Mouse (Mus musculus) E14TG2a.4 (cell line): ENCODE data around the gene Foxn3.

Experiments
- H3K27me3 ChIP-seq: 2 replicates; pipeline ENCODE4 v1.6.1; 2014; ENCODE audit warnings: low read length, control low read depth; ENCODE audit not compliant: insufficient read depth
- H3K36me3 ChIP-seq: 2 replicates; pipeline ENCODE4 v1.6.1; 2014; ENCODE audit warnings: low read length, control low read depth; ENCODE audit not compliant: insufficient read depth
- H3K4me1 ChIP-seq: replicated peaks from 2 replicates; pipeline ENCODE4 v1.6.1; 2014; ENCODE audit warnings: low read depth, low read length, control low read depth
- H3K4me3 ChIP-seq: replicated peaks from 2 replicates; pipeline ENCODE4 v1.5.1; 2014; ENCODE audit warnings: mild to moderate bottlenecking, low read length
- H3K9me3 ChIP-seq: 2 replicates; pipeline ENCODE4 v1.6.1; 2014; ENCODE audit warnings: low read length, control low read depth
- CTCF ChIP-seq: conservative IDR thresholded peaks from 2 replicates; pipeline ENCODE4 v1.5.1; 2014; ENCODE audit warnings: low read length
- NANOG ChIP-seq: IDR thresholded peaks from 2 replicates; pipeline ENCODE4 v1.6.1; 2014; ENCODE audit warnings: borderline replicate concordance, low read length, mixed read lengths
- POU5F1 ChIP-seq: IDR thresholded peaks from 2 replicates; pipeline ENCODE4 v1.6.1; 2014; ENCODE audit warnings: low read length, borderline replicate concordance

Gene Foxn3

GRCm38 (mm10) chr12:99457521-99458205 lies 105.7 kb downstream of the Foxn3 start:
- Histone ChIP-seq H3K4me3 (no peak overlapping the region), H3K4me1 (no peaks in the 10 kb centered on the region), H3K36me3 (no peaks in the 10 kb centered on the region), H3K9me3 (no peaks in the 10 kb centered on the region), H3K27me3 (0 out of 2 replicates have a peak, but pooled peaks cover 2% of the 10 kb centered on the region)
- TF ChIP-seq NANOG (no peak), POU5F1 (no peak), CTCF (no peak)

GRCm38 (mm10) chr12:99455580-99455979 lies 107.8 kb downstream of the Foxn3 start:
- H3K9me3 ChIP-seq, result no peaks in the 10 kb centered on the region
- no peaks in the 10 kb centered on the region for H3K4me1 ChIP-seq
- H3K4me3 ChIP-seq, result no peak overlapping the region
- H3K36me3 ChIP-seq, result no peaks in the 10 kb centered on the region
- 0 out of 2 replicates have a peak, but pooled peaks cover 2% of the 10 kb centered on the region for H3K27me3 ChIP-seq
- TF ChIP-seq NANOG, result no peak
- no peak for TF ChIP-seq CTCF
- TF ChIP-seq POU5F1, result no peak

GRCm38 (mm10) chr12:99454394-99454793 lies 109.0 kb downstream of the Foxn3 start:
- no peak for TF ChIP-seq NANOG
- no peak for TF ChIP-seq POU5F1
- TF ChIP-seq CTCF, result no peak
- H3K27me3 ChIP-seq, result 0 out of 2 replicates have a peak, but pooled peaks cover 2% of the 10 kb centered on the region
- no peaks in the 10 kb centered on the region for H3K9me3 ChIP-seq
- no peak overlapping the region for H3K4me3 ChIP-seq
- H3K4me1 ChIP-seq, result 0 out of 2 replicates have a peak, but pooled peaks cover 3% of the 10 kb centered on the region
- no peaks in the 10 kb centered on the region for H3K36me3 ChIP-seq

GRCm38 (mm10) chr12:99453797-99454196 lies 109.6 kb downstream of the Foxn3 start:
- Histone ChIP-seq H3K9me3 (no peaks in the 10 kb centered on the region), H3K27me3 (0 out of 2 replicates have a peak, but pooled peaks cover 2% of the 10 kb centered on the region), H3K4me3 (no peak overlapping the region), H3K36me3 (no peaks in the 10 kb centered on the region), H3K4me1 (0 out of 2 replicates have a peak, but pooled peaks cover 3% of the 10 kb centered on the region)
- TF ChIP-seq NANOG (no peak), POU5F1 (no peak), CTCF (no peak)

- H3K4me3 ChIP-seq, result no peak overlapping the region
- no peak for TF ChIP-seq CTCF
- TF ChIP-seq POU5F1, result no peak
- TF ChIP-seq NANOG, result no peak
- H3K4me1 ChIP-seq, result 0 out of 2 replicates have a peak, but pooled peaks cover 3% of the 10 kb centered on the region
- H3K27me3 ChIP-seq, result 0 out of 2 replicates have a peak, but pooled peaks cover 2% of the 10 kb centered on the region
- no peaks in the 10 kb centered on the region for H3K36me3 ChIP-seq
- no peaks in the 10 kb centered on the region for H3K9me3 ChIP-seq
Observed at GRCm38 (mm10) chr12:99450076-99450475, 113.3 kb downstream of the Foxn3 start.

GRCm38 (mm10) chr12:99447791-99448190 lies 115.6 kb downstream of the Foxn3 start:
- Histone ChIP-seq H3K27me3 (no peaks in the 10 kb centered on the region), H3K9me3 (no peaks in the 10 kb centered on the region), H3K4me1 (peaks cover 11% of the 10 kb centered on the region), H3K36me3 (no peaks in the 10 kb centered on the region), H3K4me3 (no peak overlapping the region)
- TF ChIP-seq NANOG, result no peak
- TF ChIP-seq CTCF, result no peak
- no peak for TF ChIP-seq POU5F1

GRCm38 (mm10) chr12:99445018-99445674 lies 118.2 kb downstream of the Foxn3 start:
- H3K27me3 ChIP-seq, result no peaks in the 10 kb centered on the region
- no peaks in the 10 kb centered on the region for H3K9me3 ChIP-seq
- H3K4me1 ChIP-seq, result peaks cover 11% of the 10 kb centered on the region
- no peak overlapping the region for H3K4me3 ChIP-seq
- no peak for TF ChIP-seq CTCF
- no peak for TF ChIP-seq POU5F1
- no peak for TF ChIP-seq NANOG
- no peaks in the 10 kb centered on the region for H3K36me3 ChIP-seq

- Histone ChIP-seq H3K36me3 (no peaks in the 10 kb centered on the region), H3K4me3 (no peak overlapping the region), H3K4me1 (peaks cover 8% of the 10 kb centered on the region), H3K9me3 (no peaks in the 10 kb centered on the region), H3K27me3 (no peaks in the 10 kb centered on the region)
- TF ChIP-seq CTCF (no peak), POU5F1 (no peak), NANOG (no peak)
Observed at GRCm38 (mm10) chr12:99442819-99443218, 120.6 kb downstream of the Foxn3 start.

GRCm38 (mm10) chr12:99440953-99441352 lies 122.4 kb downstream of the Foxn3 start:
- no peaks in the 10 kb centered on the region for H3K36me3 ChIP-seq

More at GRCm38 (mm10) chr12:99440953-99441352, 122.4 kb downstream of the Foxn3 start:
- Histone ChIP-seq H3K9me3 (no peaks in the 10 kb centered on the region), H3K4me1 (peaks cover 8% of the 10 kb centered on the region), H3K4me3 (no peak overlapping the region), H3K27me3 (no peaks in the 10 kb centered on the region)
- no peak for TF ChIP-seq POU5F1
- TF ChIP-seq CTCF, result no peak
- TF ChIP-seq NANOG, result no peak
